Mouse (Mus musculus): ENCODE measurements around the gene Olfr1150-ps1.

DNA sequence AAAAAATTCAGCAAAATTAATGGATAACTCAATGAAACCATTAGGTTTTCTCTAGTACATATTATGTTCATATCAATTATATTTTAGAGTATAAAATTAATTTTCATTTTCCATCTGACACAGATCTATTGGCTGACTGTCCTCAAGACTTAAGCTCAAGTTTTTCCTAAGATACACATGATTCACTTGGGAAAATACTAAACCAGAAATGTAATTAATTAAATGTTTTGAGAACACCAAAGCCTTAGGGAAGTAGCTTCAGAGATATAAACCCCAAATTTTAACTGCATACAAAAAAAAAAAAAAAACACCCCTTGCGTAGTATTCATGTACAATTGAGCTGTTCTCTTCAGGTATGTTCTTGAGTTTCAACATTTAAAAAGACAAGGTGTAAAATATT, 11.8 kb downstream of the Olfr1150-ps1 start, which contains the start of gene Olfr1151:
- no peak for TF ChIP-seq POLR2A (IDR thresholded peaks at IDR 0.05; ENCODE audit: extremely low read depth, insufficient read depth, low read length)
- no peak for TF ChIP-seq CTCF (IDR thresholded peaks at IDR 0.05; ENCODE audit: low read depth, low read length)
